Mouse (Mus musculus): ENCODE data around the gene Prkcg. TPM values are rescaled to one million over a fixed set of nuclear protein-coding genes. Genes with fewer than 3 reads are reported as not detected.

Prkcg gene
- polyA plus RNA-seq, 1 experiment from 2014 or later = 0.31 TPM

GRCm38 (mm10) chr7:3329776-3330546 lies 41.0 kb downstream of the Prkcg start:
- Histone ChIP-seq H3K4me2 (peak overlapping the region; percentile 22; the same call in 1 of the 2 replicates), H3K4me1 (ENCODE audit: control insufficient read depth, insufficient read depth, low read length) (peaks cover 12% of the 10 kb centered on the region), H3K4me3 (ENCODE audit: low read depth, low read length) (no peak overlapping the region), H3K36me3 (ENCODE audit: control insufficient read depth, insufficient read depth, low read length) (no peaks in the 10 kb centered on the region), H3K27ac (ENCODE audit: low read depth, low read length) (no peak overlapping the region), H3K9me3 (ENCODE audit: control insufficient read depth, low read length) (no peaks in the 10 kb centered on the region), H3K9ac (ENCODE audit: low read length) (no peak overlapping the region), H3K27me3 (ENCODE audit: control insufficient read depth, insufficient read depth, low read length) (0 out of 2 replicates have a peak, but pooled peaks cover 5% of the 10 kb centered on the region)
- WGBS = 23% methylated on average over 31 of the region's 31 CpGs
- DNase-seq (ENCODE audit: low spot score, missing footprints) = peak; percentile 97
- ATAC-seq (ENCODE audit: low FRiP score) = no peak

- no peaks in the 10 kb centered on the region for H3K9me3 ChIP-seq (ENCODE audit: control insufficient read depth, low read length)
- DNase-seq (ENCODE audit: low spot score, missing footprints) = no peak
- H3K27me3 ChIP-seq (ENCODE audit: control insufficient read depth, insufficient read depth, low read length) = 0 out of 2 replicates have a peak, but pooled peaks cover 5% of the 10 kb centered on the region
- no peak overlapping the region for H3K9ac ChIP-seq (ENCODE audit: low read length)
- H3K27ac ChIP-seq (ENCODE audit: low read depth, low read length) = no peak overlapping the region
- peak overlapping the region; percentile 77 for H3K4me2 ChIP-seq
- peak overlapping the region; percentile 64; the same call in 1 of the 2 replicates for H3K4me3 ChIP-seq (ENCODE audit: low read depth, low read length)
- peak; percentile 3; the same call in 1 of the 2 replicates for ATAC-seq (ENCODE audit: low FRiP score)
- no peaks in the 10 kb centered on the region for H3K36me3 ChIP-seq (ENCODE audit: control insufficient read depth, insufficient read depth, low read length)
- H3K4me1 ChIP-seq (ENCODE audit: control insufficient read depth, insufficient read depth, low read length) = peaks cover 12% of the 10 kb centered on the region
- 49% methylated on average over 6 of the region's 6 CpGs for WGBS
Measured at GRCm38 (mm10) chr7:3331171-3331570, 42.2 kb downstream of the Prkcg start.

- Histone ChIP-seq H3K36me3 (ENCODE audit: control insufficient read depth, insufficient read depth, low read length) (no peaks in the 10 kb centered on the region), H3K4me3 (ENCODE audit: low read depth, low read length) (peak overlapping the region; percentile 64), H3K27ac (ENCODE audit: low read depth, low read length) (peak overlapping the region; percentile 83), H3K9me3 (ENCODE audit: control insufficient read depth, low read length) (no peaks in the 10 kb centered on the region), H3K9ac (ENCODE audit: low read length) (peak overlapping the region; percentile 77), H3K4me1 (ENCODE audit: control insufficient read depth, insufficient read depth, low read length) (peaks cover 12% of the 10 kb centered on the region), H3K27me3 (ENCODE audit: control insufficient read depth, insufficient read depth, low read length) (0 out of 2 replicates have a peak, but pooled peaks cover 5% of the 10 kb centered on the region), H3K4me2 (peak overlapping the region; percentile 77)
- under 1% methylated on average over 26 of the region's 27 CpGs for WGBS
- DNase-seq (ENCODE audit: low spot score, missing footprints) = peak; percentile 98
- peak; percentile 94 for ATAC-seq (ENCODE audit: low FRiP score)
Measured at GRCm38 (mm10) chr7:3331581-3332223, 42.7 kb downstream of the Prkcg start.

GRCm38 (mm10) chr7:3332224-3332615 lies 43.2 kb downstream of the Prkcg start:
- no peaks in the 10 kb centered on the region for H3K9me3 ChIP-seq (ENCODE audit: control insufficient read depth, low read length)
- H3K27ac ChIP-seq (ENCODE audit: low read depth, low read length) = peak overlapping the region; percentile 83
- H3K9ac ChIP-seq (ENCODE audit: low read length) = peak overlapping the region; percentile 77
- WGBS = 0% methylated on average over 4 of the region's 4 CpGs
- peak overlapping the region; percentile 64 for H3K4me3 ChIP-seq (ENCODE audit: low read depth, low read length)
- H3K36me3 ChIP-seq (ENCODE audit: control insufficient read depth, insufficient read depth, low read length) = no peaks in the 10 kb centered on the region
- peaks cover 12% of the 10 kb centered on the region for H3K4me1 ChIP-seq (ENCODE audit: control insufficient read depth, insufficient read depth, low read length)
- 0 out of 2 replicates have a peak, but pooled peaks cover 5% of the 10 kb centered on the region for H3K27me3 ChIP-seq (ENCODE audit: control insufficient read depth, insufficient read depth, low read length)
- ATAC-seq (ENCODE audit: low FRiP score) (peak; percentile 31), DNase-seq (ENCODE audit: low spot score, missing footprints) (peak; percentile 93)
- H3K4me2 ChIP-seq = peak overlapping the region; percentile 77

GRCm38 (mm10) chr7:3332619-3333521 lies 43.9 kb downstream of the Prkcg start, which contains the start of gene Cacng7:
Gene Cacng7, plus strand, starts transcription at chr7:3332955.
- Histone ChIP-seq H3K4me3 (ENCODE audit: low read depth, low read length) (peak within 1 kb of the TSS; percentile 64), H3K27ac (ENCODE audit: low read depth, low read length) (peak within 1 kb of the TSS; percentile 83), H3K9ac (ENCODE audit: low read length) (peak within 1 kb of the TSS; percentile 77), H3K9me3 (ENCODE audit: control insufficient read depth, low read length) (no peaks in the 10 kb centered on the region), H3K4me2 (peak within 1 kb of the TSS; percentile 77), H3K4me1 (ENCODE audit: control insufficient read depth, insufficient read depth, low read length) (peaks cover 12% of the 10 kb centered on the region), H3K27me3 (ENCODE audit: control insufficient read depth, insufficient read depth, low read length) (0 out of 2 replicates have a peak, but pooled peaks cover 5% of the 10 kb centered on the region), H3K36me3 (ENCODE audit: control insufficient read depth, insufficient read depth, low read length) (no peaks in the 10 kb centered on the region)
- peak; percentile 98 for DNase-seq (ENCODE audit: low spot score, missing footprints)
- ATAC-seq (ENCODE audit: low FRiP score) = peak; percentile 76
- WGBS = under 1% methylated on average over 63 of the region's 65 CpGs

GRCm38 (mm10) chr7:3333542-3333941 lies 44.6 kb downstream of the Prkcg start:
- WGBS = 3% methylated on average over 5 of the region's 5 CpGs
- H3K27me3 ChIP-seq (ENCODE audit: control insufficient read depth, insufficient read depth, low read length) = 0 out of 2 replicates have a peak, but pooled peaks cover 5% of the 10 kb centered on the region
- peak overlapping the region; percentile 77 for H3K9ac ChIP-seq (ENCODE audit: low read length)
- peak overlapping the region; percentile 77 for H3K4me2 ChIP-seq
- H3K27ac ChIP-seq (ENCODE audit: low read depth, low read length) = peak overlapping the region; percentile 83
- H3K36me3 ChIP-seq (ENCODE audit: control insufficient read depth, insufficient read depth, low read length) = no peaks in the 10 kb centered on the region
- H3K9me3 ChIP-seq (ENCODE audit: control insufficient read depth, low read length) = no peaks in the 10 kb centered on the region
- DNase-seq (ENCODE audit: low spot score, missing footprints) = no peak
- H3K4me3 ChIP-seq (ENCODE audit: low read depth, low read length) = peak overlapping the region; percentile 64
- H3K4me1 ChIP-seq (ENCODE audit: control insufficient read depth, insufficient read depth, low read length) = peaks cover 12% of the 10 kb centered on the region
- ATAC-seq (ENCODE audit: low FRiP score) = no peak

- DNase-seq (ENCODE audit: low spot score, missing footprints) (peak; percentile 74), ATAC-seq (ENCODE audit: low FRiP score) (no peak)
- Histone ChIP-seq H3K4me1 (ENCODE audit: control insufficient read depth, insufficient read depth, low read length) (peaks cover 9% of the 10 kb centered on the region), H3K27me3 (ENCODE audit: control insufficient read depth, insufficient read depth, low read length) (no peaks in the 10 kb centered on the region), H3K36me3 (ENCODE audit: control insufficient read depth, insufficient read depth, low read length) (no peaks in the 10 kb centered on the region; the same call in 1 of the 2 replicates), H3K9me3 (ENCODE audit: control insufficient read depth, low read length) (no peaks in the 10 kb centered on the region), H3K9ac (ENCODE audit: low read length) (no peak overlapping the region), H3K27ac (ENCODE audit: low read depth, low read length) (no peak overlapping the region), H3K4me3 (ENCODE audit: low read depth, low read length) (no peak overlapping the region), H3K4me2 (no peak overlapping the region)
- 65% methylated on average over 17 of the region's 17 CpGs for WGBS
Measured at GRCm38 (mm10) chr7:3336412-3336811, 47.4 kb downstream of the Prkcg start.

DNA sequence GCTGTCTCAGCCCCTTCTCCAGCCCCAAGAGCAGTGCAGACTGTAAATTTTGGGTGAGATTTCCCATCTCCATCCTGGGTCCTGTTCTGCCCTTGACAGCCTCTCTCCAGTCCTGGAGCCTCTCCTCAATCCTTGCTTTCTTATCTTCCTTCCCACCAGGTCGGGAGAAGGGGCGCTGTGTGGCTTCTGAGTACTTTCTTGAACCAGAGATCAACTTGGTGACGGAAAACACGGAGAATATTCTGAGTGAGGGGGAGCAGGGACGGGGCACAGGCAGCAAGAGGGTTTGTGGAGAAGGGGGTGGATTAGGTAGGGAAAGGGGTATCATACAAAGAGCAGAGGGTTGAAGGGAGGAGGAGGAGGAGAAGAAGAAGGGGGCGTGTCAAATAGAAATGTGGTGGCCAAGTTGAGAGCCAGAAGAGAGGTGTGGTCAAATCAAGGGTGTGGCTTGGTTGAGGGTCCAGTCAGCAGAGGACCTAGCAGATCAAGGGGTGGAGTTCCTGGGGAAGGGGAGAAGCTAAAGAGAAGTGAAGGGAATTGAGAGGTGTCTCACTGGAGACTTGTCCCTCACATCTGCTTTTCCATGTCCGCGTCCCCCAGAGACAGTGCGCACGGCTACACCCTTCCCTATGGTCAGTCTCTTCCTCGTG lies 49.4 kb downstream of the Prkcg start:
- peaks cover 4% of the 10 kb centered on the region; the same call in 1 of the 2 replicates for H3K36me3 ChIP-seq (ENCODE audit: control insufficient read depth, insufficient read depth, low read length)
- ATAC-seq (ENCODE audit: low FRiP score) = no peak
- no peak for DNase-seq (ENCODE audit: low spot score, missing footprints)

More for the DNA sequence above, 49.4 kb downstream of the Prkcg start:
- no peak overlapping the region for H3K27ac ChIP-seq (ENCODE audit: low read depth, low read length)
- no peak overlapping the region for H3K4me2 ChIP-seq
- H3K9ac ChIP-seq (ENCODE audit: low read length) = no peak overlapping the region
- no peak overlapping the region for H3K4me3 ChIP-seq (ENCODE audit: low read depth, low read length)
- 78% methylated on average over 11 of the region's 11 CpGs for WGBS
- H3K27me3 ChIP-seq (ENCODE audit: control insufficient read depth, insufficient read depth, low read length) = no peaks in the 10 kb centered on the region
- H3K4me1 ChIP-seq (ENCODE audit: control insufficient read depth, insufficient read depth, low read length) = peaks cover 7% of the 10 kb centered on the region
- no peaks in the 10 kb centered on the region for H3K9me3 ChIP-seq (ENCODE audit: control insufficient read depth, low read length)

All from midbrain, embryonic 11.5 days (tissue).